Mouse (Mus musculus) 3T3-L1 (cell line): ENCODE measurements around the gene Odf3l1.
A peak's percentile ranks its signal among the peaks of the same experiment; 100 is the strongest.

Experiments
- DNase-seq: peaks from one replicate; pipeline ENCODE4 v3.0.0-alpha.2; 2015; ENCODE audit warnings: low read depth, low spot score

The Odf3l1 gene

DNA sequence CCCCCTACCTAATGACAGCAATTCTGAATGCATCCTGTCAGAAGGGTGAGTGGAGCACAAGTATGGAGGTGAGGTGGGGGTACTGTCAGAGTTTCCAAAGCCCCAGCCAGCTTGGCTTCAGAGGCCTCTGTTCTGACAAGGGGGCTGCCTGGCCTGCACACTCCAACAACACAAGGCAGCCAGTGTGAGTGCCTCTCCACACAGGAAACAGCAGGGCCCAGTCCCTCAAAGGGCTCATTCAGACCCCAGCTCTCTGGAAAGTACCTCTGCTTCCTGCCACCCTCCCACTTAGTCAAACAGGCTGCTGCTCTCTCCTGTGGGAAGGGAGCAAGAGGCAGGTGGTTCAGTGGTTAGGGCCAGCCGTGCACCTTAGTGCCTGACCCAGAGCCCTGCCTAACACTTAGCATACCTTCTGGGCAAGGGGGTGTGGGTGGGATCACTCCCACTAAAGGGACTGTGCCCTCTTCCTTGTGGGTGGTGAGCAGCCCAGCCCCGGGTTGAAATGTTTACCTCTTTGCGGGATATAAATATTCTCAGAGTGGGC is 17.1 kb upstream of the Odf3l1 start:
- DNase-seq: no peak

DNA sequence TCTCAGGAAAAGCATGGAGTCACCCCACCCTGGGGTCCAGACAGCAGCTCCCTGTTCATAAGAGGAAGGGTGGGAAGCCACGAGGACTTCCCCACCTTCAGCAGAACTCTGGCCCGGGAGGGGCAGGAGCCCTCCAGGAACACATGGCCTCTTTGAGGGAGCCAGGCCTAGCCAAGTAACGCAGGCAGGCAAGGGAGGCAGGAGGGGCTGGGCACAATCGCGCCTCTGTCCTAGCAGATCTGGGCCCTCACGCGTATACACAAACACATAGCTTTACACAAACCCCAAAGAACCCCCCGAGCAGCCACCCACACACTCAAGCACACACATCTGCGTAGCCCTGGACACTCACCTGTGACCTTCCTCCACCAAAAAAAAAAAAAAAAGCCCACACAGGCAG is 16.3 kb upstream of the Odf3l1 start:
- DNase-seq: no peak

- DNase-seq: peak; percentile 59
These were observed 12.8 kb upstream of the Odf3l1 start for GRCm38 (mm10) chr9:56877284-56877683.

- peak; percentile 60 for DNase-seq
These were observed 12.3 kb upstream of the Odf3l1 start for GRCm38 (mm10) chr9:56876784-56877183.

DNA sequence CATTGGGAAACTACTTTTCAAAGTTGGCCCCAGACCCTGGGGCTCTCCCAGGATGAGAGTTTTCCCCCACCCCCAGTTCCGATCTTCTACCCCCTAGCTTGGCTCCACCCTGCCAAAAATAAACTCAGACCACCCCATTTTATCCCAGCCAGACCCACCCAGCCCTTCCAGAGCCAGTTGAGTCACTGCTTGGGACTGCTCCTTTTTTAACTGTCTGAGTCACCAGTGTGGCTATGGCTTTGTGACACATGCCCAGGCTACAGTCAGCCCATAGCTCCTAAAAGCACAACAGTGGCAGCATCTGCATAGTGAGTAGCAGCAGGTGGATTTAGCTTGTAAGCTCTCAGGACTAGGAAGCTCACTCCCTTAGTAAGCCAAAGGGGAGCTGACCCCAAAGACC is 8.6 kb upstream of the Odf3l1 start:
- peak; percentile 74 for DNase-seq

- peak; percentile 57 for DNase-seq
These were observed 7.8 kb upstream of the Odf3l1 start for GRCm38 (mm10) chr9:56872105-56872903.

- peak; percentile 73 for DNase-seq
These were observed 6.7 kb upstream of the Odf3l1 start for GRCm38 (mm10) chr9:56871191-56871590.

DNA sequence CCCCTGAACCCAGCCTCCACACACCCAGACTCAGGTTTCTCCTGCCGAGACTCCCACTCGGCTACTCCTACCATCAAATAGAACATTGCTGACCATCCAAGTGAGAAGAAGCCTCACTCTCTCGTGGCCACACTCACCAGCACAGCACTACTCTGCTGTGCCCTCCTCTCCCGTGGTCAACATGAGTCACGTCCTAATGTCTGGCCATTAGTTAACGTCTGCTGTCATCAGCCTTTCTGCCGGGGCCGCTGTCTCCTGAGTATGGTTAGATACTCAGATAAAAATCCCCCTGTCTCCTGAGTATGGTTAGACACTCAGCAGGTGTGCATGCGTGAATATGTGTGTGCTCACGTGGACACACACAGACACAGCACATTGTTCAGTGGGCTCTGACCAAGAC is 6.3 kb upstream of the Odf3l1 start:
- peak; percentile 88 for DNase-seq

GRCm38 (mm10) chr9:56869552-56869951 is 5.1 kb upstream of the Odf3l1 start:
- DNase-seq: no peak

DNA sequence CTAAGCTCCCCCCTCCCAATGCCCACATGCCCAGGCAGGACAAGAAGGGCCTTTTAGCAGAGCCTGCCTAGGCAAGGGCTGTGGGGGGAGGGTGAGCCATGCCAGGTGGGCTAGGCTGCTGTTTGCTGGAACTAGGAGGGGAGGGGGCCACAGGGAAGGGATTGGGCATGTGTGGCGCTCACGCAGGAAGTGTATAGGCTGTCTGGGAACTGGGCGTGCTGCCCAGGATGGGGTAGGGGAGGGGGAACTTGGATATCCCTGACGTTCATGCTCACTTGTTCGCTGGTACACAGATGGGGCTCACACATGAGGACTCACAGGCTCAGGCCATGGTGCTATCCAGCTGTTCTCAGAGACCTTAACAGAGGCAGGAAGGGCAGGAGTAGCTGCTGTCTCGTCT is 3.8 kb upstream of the Odf3l1 start:
- no peak for DNase-seq

DNA sequence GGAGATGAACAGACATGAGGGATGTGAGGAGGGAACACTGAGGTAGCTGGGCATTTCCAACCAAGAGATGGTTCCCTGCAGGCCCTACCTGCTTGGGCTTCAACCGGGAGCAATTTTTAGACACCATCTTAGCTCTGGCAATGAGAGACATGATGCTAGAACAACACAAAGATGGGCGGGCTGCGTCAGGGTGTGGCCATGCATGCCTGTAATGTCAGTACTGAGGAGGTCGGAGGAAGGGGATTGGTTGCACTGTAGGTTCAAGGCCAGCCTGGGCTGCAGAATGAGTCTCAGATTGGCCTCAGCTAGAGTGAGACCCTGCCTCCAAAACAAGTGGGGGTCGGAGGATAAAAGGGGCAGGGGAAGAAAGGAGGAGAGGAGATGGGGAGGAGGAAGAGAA is 2.0 kb upstream of the Odf3l1 start:
- no peak for DNase-seq

GRCm38 (mm10) chr9:56865673-56866400 is 1.4 kb upstream of the Odf3l1 start:
- peak; percentile 74 for DNase-seq

- no peak for DNase-seq
These were observed 353 bp upstream of the Odf3l1 start, which contains the start of gene Cspg4 for GRCm38 (mm10) chr9:56864832-56865231. Gene Cspg4 (plus strand): TSS chr9:56865033.

GRCm38 (mm10) chr9:56862863-56863262 is 1.6 kb downstream of the Odf3l1 start:
- DNase-seq: no peak

DNA sequence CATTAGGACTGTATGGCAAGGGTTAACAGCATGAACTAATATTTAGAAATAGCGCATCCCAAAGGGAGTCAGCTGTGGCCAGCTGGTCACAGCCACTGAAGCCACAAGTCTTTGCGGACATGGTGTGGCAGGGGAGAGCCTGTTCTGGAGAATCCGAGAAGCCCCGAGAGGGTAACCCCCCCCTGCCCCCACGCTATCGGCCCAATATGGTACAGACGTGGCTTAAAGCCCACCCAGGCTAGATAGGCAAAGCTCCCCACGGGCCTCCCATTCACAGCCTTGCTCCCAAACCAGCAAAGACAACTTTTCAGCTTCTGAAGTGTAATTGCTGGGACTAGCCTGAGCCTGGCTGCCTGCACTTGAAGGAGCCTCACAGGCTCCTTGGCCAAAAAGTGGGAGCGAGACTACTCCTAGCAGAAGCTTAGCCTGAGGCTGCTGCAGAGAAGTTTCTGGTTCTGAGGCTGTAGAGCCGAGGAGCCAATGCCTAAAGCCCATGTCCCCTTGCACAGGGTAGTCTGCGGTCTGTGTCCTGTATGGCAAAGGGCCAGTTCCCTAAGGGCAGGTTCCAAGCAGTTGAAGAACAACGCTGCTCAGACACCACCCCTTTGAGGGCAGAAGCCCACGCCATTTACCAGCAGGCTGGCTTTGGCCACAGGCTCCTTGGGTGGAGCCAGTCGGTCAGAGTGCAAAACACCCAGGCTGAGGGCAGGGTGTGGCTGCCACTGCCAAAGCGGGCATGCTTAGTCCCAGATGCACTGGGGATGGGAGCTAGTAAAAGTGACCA is 3.8 kb downstream of the Odf3l1 start:
- DNase-seq: no peak

DNA sequence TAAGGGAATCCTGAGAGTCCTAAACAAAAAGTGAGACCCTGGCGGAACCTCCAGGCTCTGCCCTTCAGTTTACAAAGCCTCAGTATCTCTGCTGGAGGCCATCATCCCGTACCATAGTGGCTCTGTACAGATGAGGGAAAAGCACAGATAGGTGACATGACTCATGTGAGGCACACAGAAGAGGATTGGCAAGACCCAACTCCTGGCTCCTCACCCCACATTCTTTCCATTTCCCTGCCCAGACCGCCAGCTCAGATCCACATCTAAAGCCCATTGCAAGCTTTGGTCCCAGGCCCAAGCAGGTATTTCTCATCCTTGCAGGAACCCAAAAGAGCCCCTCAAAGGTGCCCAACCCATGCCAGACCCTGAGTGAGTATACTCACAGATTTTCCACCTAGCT is 4.4 kb downstream of the Odf3l1 start:
- no peak for DNase-seq

DNA sequence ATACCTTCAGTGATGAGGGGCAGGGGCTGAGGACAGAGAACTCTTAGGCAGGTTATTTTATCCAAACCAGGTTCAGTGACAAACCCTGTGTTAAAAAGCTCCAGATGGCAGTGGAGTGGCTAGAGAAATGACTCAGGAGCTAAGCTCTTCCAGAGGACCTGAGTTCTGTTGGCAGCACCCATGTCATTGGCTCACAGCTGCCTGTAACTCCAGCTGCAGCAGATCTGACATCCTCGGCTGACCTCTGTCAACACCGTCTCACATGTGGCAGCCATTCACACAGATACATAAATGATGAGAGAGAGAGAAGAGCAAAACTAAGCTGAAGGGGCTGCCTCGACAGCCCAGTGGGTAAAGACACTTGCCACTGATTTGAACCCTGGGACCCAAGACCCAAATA is 7.0 kb downstream of the Odf3l1 start:
- DNase-seq: peak; percentile 85

GRCm38 (mm10) chr9:56851778-56852177 is 12.7 kb downstream of the Odf3l1 start:
- peak; percentile 66 for DNase-seq

DNA sequence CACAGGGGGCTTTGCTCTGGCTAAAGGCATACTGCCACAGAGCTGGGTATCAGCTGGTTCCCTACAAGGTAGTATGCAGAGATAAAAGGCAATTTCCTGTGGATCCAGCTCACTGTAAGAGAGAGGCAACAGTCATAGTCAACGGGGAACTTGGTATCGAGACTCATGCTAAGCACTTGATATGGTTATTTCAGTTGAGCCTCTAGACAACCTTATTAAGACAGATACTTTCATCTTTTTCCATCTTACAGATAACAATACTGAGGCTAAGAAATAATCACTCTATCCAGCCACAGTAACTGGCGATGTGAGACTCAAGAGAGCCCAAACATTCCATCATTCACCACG is 13.6 kb downstream of the Odf3l1 start:
- no peak for DNase-seq

DNA sequence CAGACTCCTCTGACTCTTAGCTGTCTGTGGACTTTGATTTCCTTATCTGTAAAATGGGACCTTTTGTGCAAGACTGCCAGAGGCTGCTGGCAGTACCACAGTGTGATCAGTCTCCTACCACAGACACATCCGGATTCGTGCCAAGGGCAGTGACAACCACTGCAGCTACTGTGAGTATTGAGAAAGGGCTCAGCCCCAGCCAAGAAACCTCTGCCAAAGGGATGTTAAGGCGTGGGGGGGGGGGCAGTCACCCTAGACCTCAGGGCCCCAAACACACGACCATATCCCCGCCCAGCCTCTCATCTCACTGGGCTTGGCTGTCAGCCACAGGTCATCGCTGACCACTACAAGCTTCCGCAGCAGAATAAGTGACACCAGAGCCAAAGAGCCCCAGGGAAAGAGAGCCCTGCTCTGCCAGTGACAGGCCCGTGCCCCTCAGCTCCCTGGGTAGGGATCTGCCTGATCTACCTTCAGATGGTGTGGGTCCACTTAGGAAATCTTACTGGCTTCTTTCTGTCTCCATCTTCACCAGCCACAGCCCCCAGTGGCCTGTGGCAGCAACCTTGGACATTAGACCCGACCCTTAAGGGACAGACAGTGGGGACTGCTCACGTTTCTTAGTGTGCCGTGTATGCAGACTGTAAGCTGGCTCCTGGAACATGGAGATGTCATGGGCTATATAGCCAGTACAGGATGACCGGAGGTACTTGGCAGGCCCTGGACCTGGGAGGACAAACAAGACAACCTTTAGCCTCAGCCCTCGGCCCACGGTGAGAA is 14.2 kb downstream of the Odf3l1 start:
- DNase-seq: peak; percentile 27

- DNase-seq: peak; percentile 70
These were observed 17.0 kb downstream of the Odf3l1 start for GRCm38 (mm10) chr9:56847523-56847922.
